Mouse (Mus musculus): ENCODE results near the gene Spg20. TPM values are rescaled to one million over a fixed set of nuclear protein-coding genes. Genes with fewer than 3 reads are reported as not detected.

Spg20 gene
- polyA plus RNA-seq (2012; rRNA removed): 13.2 and 15.4 TPM in 2 replicates

DNA sequence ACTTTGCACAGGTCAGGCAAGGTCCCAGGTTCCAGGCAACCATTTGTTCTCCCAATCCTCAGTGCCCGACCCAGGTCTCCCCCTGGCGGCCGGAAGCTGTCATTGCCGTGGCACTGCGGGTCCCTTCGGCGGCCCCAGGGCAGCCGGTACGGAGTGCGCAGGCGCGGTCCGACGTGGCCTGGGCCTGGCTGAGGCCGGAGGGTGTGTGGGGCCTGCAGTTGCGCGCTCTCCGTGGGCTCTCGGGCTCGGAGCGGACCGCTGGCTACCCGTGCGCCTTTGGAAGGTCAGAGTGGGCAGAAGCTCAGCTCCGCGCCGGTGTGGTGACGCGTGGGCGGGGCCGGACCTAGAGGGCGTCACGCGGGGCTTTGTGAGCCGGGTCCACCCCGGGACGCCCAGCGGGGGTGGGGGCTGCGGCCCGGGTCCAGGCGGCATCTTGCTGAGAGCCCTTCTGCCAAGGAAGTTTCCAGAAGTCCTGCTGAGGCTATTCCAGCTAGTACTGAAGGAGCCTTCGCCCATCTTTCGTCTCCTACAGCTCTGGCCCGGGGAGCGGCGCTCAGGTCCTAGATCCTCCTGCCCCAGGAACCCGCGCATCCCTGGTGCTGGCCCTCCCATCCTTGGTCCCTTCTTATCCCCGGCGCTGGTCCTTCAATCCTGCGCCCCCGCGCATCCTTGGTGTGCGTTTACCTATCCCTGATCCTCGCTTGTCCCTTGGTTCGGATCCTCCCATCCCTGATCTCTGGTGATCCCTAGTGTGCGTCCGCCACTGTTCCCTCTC, at the start of gene Spg20:
Spg20 (plus strand) TSS at position 174 of the 775 bp plus-strand sequence.
- peaks cover 6% of the 10 kb centered on the region; the same call in 1 of the 2 replicates for H3K4me1 ChIP-seq (ENCODE audit: control insufficient read depth, insufficient read depth, low read length)
- TF ChIP-seq CTCF (IDR thresholded peaks at IDR 0.05; ENCODE audit: insufficient read depth, low read length) (peak; percentile 72), POLR2A (IDR thresholded peaks at IDR 0.05; ENCODE audit: borderline replicate concordance, extremely low read depth, low read depth, low read length) (peak; percentile 97)
- H3K4me3 ChIP-seq (replicated peaks; ENCODE audit: extremely low read depth, low read depth, low read length): peak within 1 kb of the TSS; percentile 95
- peak; percentile 95 for DNase-seq
- WGBS: under 1% methylated on average over 58 of the region's 58 CpGs

DNA sequence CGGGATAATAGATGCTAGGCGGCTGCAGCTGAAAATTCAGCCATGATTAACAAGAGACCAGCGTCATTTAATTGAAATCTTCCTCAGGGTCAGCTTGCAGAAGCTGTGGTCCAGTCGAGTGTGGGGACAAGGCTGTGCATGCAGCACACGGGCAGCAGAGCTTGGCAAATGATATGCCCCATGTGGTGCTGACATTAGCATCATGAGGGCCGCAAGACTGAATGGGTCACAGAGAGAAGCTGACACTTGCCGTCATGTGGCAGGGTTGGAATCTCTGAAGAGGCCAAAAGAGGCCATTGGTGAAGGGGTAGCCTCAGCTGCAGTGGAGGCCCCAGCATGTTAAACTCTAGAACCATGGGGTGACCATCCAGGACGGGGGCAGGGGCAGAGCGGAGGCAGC, 49.3 kb upstream of the Spg20 start:
- TF ChIP-seq POLR2A (IDR thresholded peaks at IDR 0.05; ENCODE audit: borderline replicate concordance, extremely low read depth, low read depth, low read length): no peak
- no peak for TF ChIP-seq CTCF (IDR thresholded peaks at IDR 0.05; ENCODE audit: insufficient read depth, low read length)
- H3K4me3 ChIP-seq (replicated peaks; ENCODE audit: extremely low read depth, low read depth, low read length): no peak overlapping the region
- DNase-seq: no peak
- WGBS: 75% methylated on average over 9 of the region's 9 CpGs
- no peaks in the 10 kb centered on the region for H3K4me1 ChIP-seq (ENCODE audit: control insufficient read depth, insufficient read depth, low read length)

DNA sequence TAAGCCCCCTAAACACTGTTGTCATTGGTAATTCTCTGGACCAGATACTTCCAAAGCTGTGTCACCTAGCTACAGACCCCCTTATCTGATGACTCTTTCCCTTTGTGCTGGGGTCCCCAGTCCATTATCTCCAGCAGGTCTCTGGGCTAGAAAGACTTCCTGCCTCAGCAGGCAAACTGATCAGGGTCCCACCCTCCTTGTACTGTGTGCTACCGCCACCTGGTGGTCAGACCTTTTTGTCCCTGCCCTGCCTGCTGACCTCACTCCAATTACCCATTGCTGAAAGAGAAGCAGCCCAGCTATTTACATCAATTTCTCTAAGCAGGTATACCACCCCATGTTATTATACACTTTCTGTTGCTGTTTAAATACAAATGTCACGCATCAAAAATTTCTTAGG, 47.5 kb upstream of the Spg20 start:
- WGBS: 17% methylated on average over 2 of the region's 2 CpGs
- TF ChIP-seq POLR2A (IDR thresholded peaks at IDR 0.05; ENCODE audit: borderline replicate concordance, extremely low read depth, low read depth, low read length) (no peak), CTCF (IDR thresholded peaks at IDR 0.05; ENCODE audit: insufficient read depth, low read length) (peak; percentile 90)
- DNase-seq: peak; percentile 43

GRCm38 (mm10) chr3:55065738-55066665, 45.9 kb upstream of the Spg20 start:
- TF ChIP-seq CTCF (IDR thresholded peaks at IDR 0.05; ENCODE audit: insufficient read depth, low read length) (no peak), POLR2A (IDR thresholded peaks at IDR 0.05; ENCODE audit: borderline replicate concordance, extremely low read depth, low read depth, low read length) (no peak)
- DNase-seq: no peak
- H3K4me1 ChIP-seq (ENCODE audit: control insufficient read depth, insufficient read depth, low read length): no peaks in the 10 kb centered on the region

More for the DNA sequence above, 47.5 kb upstream of the Spg20 start:
- Histone ChIP-seq H3K4me3 (replicated peaks; ENCODE audit: extremely low read depth, low read depth, low read length) (no peak overlapping the region), H3K4me1 (ENCODE audit: control insufficient read depth, insufficient read depth, low read length) (no peaks in the 10 kb centered on the region)

GRCm38 (mm10) chr3:55066666-55067023, 45.3 kb upstream of the Spg20 start:
- Histone ChIP-seq H3K4me3 (replicated peaks; ENCODE audit: extremely low read depth, low read depth, low read length) (no peak overlapping the region), H3K4me1 (ENCODE audit: control insufficient read depth, insufficient read depth, low read length) (no peaks in the 10 kb centered on the region)
- 54% methylated on average over 12 of the region's 12 CpGs for WGBS
- TF ChIP-seq CTCF (IDR thresholded peaks at IDR 0.05; ENCODE audit: insufficient read depth, low read length): no peak
- no peak for TF ChIP-seq POLR2A (IDR thresholded peaks at IDR 0.05; ENCODE audit: borderline replicate concordance, extremely low read depth, low read depth, low read length)
- DNase-seq: no peak

More at GRCm38 (mm10) chr3:55065738-55066665, 45.9 kb upstream of the Spg20 start:
- H3K4me3 ChIP-seq (replicated peaks; ENCODE audit: extremely low read depth, low read depth, low read length): no peak overlapping the region
- 39% methylated on average over 14 of the region's 14 CpGs for WGBS

GRCm38 (mm10) chr3:55067791-55068434, 44.0 kb upstream of the Spg20 start:
- no peaks in the 10 kb centered on the region for H3K4me1 ChIP-seq (ENCODE audit: control insufficient read depth, insufficient read depth, low read length)
- TF ChIP-seq CTCF (IDR thresholded peaks at IDR 0.05; ENCODE audit: insufficient read depth, low read length) (no peak), POLR2A (IDR thresholded peaks at IDR 0.05; ENCODE audit: borderline replicate concordance, extremely low read depth, low read depth, low read length) (no peak)
- no peak for DNase-seq
- WGBS: 30% methylated on average over 7 of the region's 7 CpGs
- H3K4me3 ChIP-seq (replicated peaks; ENCODE audit: extremely low read depth, low read depth, low read length): no peak overlapping the region

- Histone ChIP-seq H3K4me3 (replicated peaks; ENCODE audit: extremely low read depth, low read depth, low read length) (no peak overlapping the region), H3K4me1 (ENCODE audit: control insufficient read depth, insufficient read depth, low read length) (no peaks in the 10 kb centered on the region)
- TF ChIP-seq POLR2A (IDR thresholded peaks at IDR 0.05; ENCODE audit: borderline replicate concordance, extremely low read depth, low read depth, low read length) (no peak), CTCF (IDR thresholded peaks at IDR 0.05; ENCODE audit: insufficient read depth, low read length) (no peak)
- no peak for DNase-seq
- 73% methylated on average over 6 of the region's 6 CpGs for WGBS
Measured at GRCm38 (mm10) chr3:55074576-55075293, 37.2 kb upstream of the Spg20 start.

- no peak overlapping the region for H3K4me3 ChIP-seq (replicated peaks; ENCODE audit: extremely low read depth, low read depth, low read length)
- TF ChIP-seq CTCF (IDR thresholded peaks at IDR 0.05; ENCODE audit: insufficient read depth, low read length) (no peak), POLR2A (IDR thresholded peaks at IDR 0.05; ENCODE audit: borderline replicate concordance, extremely low read depth, low read depth, low read length) (no peak)
- H3K4me1 ChIP-seq (ENCODE audit: control insufficient read depth, insufficient read depth, low read length): no peaks in the 10 kb centered on the region
- no peak for DNase-seq
- 73% methylated on average over 3 of the region's 3 CpGs for WGBS
Measured at GRCm38 (mm10) chr3:55075294-55075648, 36.6 kb upstream of the Spg20 start.

Measured in lung, adult 2 months (tissue).